Mouse (Mus musculus) myocyte (in vitro differentiated cells): ENCODE data around the gene Runx3. TPM values are rescaled to one million over a fixed set of nuclear protein-coding genes. Genes with fewer than 3 reads are reported as not detected.

ENCODE experiments used
- H3K27me3 ChIP-seq: one replicate; pipeline ENCODE4 v1.6.1; 2011; ENCODE audit not compliant: control insufficient read depth, insufficient read depth, insufficient read length
- H3K36me3 ChIP-seq: one replicate; pipeline ENCODE4 v1.6.1; 2011; ENCODE audit not compliant: control insufficient read depth, insufficient read depth
- H3K4me2 ChIP-seq: one replicate; pipeline ENCODE4 v1.6.1; 2011; ENCODE audit warnings: low read depth, control low read depth
- H3K4me3 ChIP-seq: one replicate; pipeline ENCODE4 v1.5.1; 2011; ENCODE audit warnings: mild to moderate bottlenecking, control low read depth, moderate library complexity
- H3K79me2 ChIP-seq: one replicate; pipeline ENCODE4 v1.6.1; 2011; ENCODE audit not compliant: control insufficient read depth, insufficient read depth
- H3ac ChIP-seq: one replicate; pipeline ENCODE4 v1.6.1; 2011; ENCODE audit not compliant: control insufficient read depth, insufficient read length
- CEBPB ChIP-seq: IDR thresholded peaks from 2 replicates; pipeline ENCODE4 v1.6.1; 2011; ENCODE audit warnings: mild to moderate bottlenecking, moderate library complexity; ENCODE audit not compliant: poor library complexity, insufficient read depth, severe bottlenecking
- E2F4 ChIP-seq: IDR thresholded peaks from one replicate; pipeline ENCODE4 v1.6.1; 2011; ENCODE audit warnings: mild to moderate bottlenecking, control low read depth, moderate library complexity; ENCODE audit not compliant: insufficient read depth
- MAX ChIP-seq: IDR thresholded peaks from one replicate; pipeline ENCODE4 v1.6.1; 2011; ENCODE audit warnings: low read depth, mild to moderate bottlenecking, control low read depth
- MYOD1 ChIP-seq, 3 experiments: IDR thresholded peaks; one replicate each; pipeline ENCODE4 v1.6.1; 2011; ENCODE audit warnings: control low read depth in 2 of 3, low read depth in 2 of 3, mild to moderate bottlenecking in 2 of 3, moderate library complexity in 1 of 3; ENCODE audit not compliant: insufficient read length in 2 of 3, control insufficient read depth in 1 of 3
- MYOG ChIP-seq, 3 experiments: IDR thresholded peaks; one replicate each; pipeline ENCODE4 v1.6.1; 2011; ENCODE audit warnings: control low read depth in 2 of 3, low read depth in 2 of 3, mild to moderate bottlenecking in 2 of 3; ENCODE audit not compliant: insufficient read length in 2 of 3, control insufficient read depth in 1 of 3, insufficient read depth in 1 of 3
- POLR2A ChIP-seq: IDR thresholded peaks from one replicate; pipeline ENCODE4 v1.6.1; 2011; ENCODE audit warnings: low read depth, mild to moderate bottlenecking, control low read depth, moderate library complexity; ENCODE audit not compliant: insufficient read length
- POLR2AphosphoS2 ChIP-seq: IDR thresholded peaks from one replicate; pipeline ENCODE4 v1.6.1; 2011; ENCODE audit warnings: low read depth, control low read depth; ENCODE audit not compliant: insufficient read length
- REST ChIP-seq: IDR thresholded peaks from one replicate; pipeline ENCODE4 v1.6.1; 2011; ENCODE audit warnings: mild to moderate bottlenecking, control low read depth, moderate library complexity; ENCODE audit not compliant: insufficient read depth, insufficient read length
- SRF ChIP-seq: IDR thresholded peaks from one replicate; pipeline ENCODE4 v1.6.1; 2011; ENCODE audit warnings: low read depth; ENCODE audit not compliant: control insufficient read depth, insufficient read length
- TCF12 ChIP-seq: IDR thresholded peaks from one replicate; pipeline ENCODE4 v1.6.1; 2011; ENCODE audit warnings: mild to moderate bottlenecking, control low read depth; ENCODE audit not compliant: poor library complexity, insufficient read depth, severe bottlenecking
- TCF3 ChIP-seq: IDR thresholded peaks from one replicate; pipeline ENCODE4 v1.6.1; 2011; ENCODE audit warnings: low read depth, control low read depth; ENCODE audit not compliant: insufficient read length
- USF1 ChIP-seq: IDR thresholded peaks from one replicate; pipeline ENCODE4 v1.6.1; 2011; ENCODE audit warnings: low read depth, mild to moderate bottlenecking, control low read depth, moderate library complexity
- polyA plus RNA-seq: library from polyadenylated mRNA; unstranded; fragments of >200 nt; fragmentation: generic; extraction: Trizol; gene quantifications from one replicate; pipeline ENCODE4 v1.2.1, GENCODE M21; 2012; ENCODE audit warnings: missing spikeins

The Runx3 gene
- polyA plus RNA-seq, 1 experiment: 19.6 TPM

GRCm38 (mm10) chr4:135103800-135104199, 16.7 kb upstream of the Runx3 start:
- no peak overlapping the region for H3K4me2 ChIP-seq
- no peaks in the 10 kb centered on the region for H3K79me2 ChIP-seq
- TF ChIP-seq TCF3: no peak
- TF ChIP-seq CEBPB: no peak
- no peak for TF ChIP-seq POLR2A
- TF ChIP-seq E2F4: no peak
- TF ChIP-seq MYOG (IDR thresholded peaks at IDR 0.05; ENCODE audit: control insufficient read depth in 1 of 3, insufficient read depth in 1 of 3, insufficient read length in 2 of 3, low read depth in 2 of 3): no peak
- H3K4me3 ChIP-seq: no peak overlapping the region
- no peaks in the 10 kb centered on the region for H3K36me3 ChIP-seq
- H3ac ChIP-seq: no peak overlapping the region
- no peaks in the 10 kb centered on the region for H3K27me3 ChIP-seq

GRCm38 (mm10) chr4:135106968-135107367, 13.5 kb upstream of the Runx3 start:
- Histone ChIP-seq H3K4me3 (no peak overlapping the region), H3K79me2 (no peaks in the 10 kb centered on the region), H3ac (no peak overlapping the region), H3K27me3 (no peaks in the 10 kb centered on the region), H3K4me2 (no peak overlapping the region), H3K36me3 (no peaks in the 10 kb centered on the region)
- peak in 1 of 3 experiments; percentile 12 for TF ChIP-seq MYOG (IDR thresholded peaks at IDR 0.05; ENCODE audit: control insufficient read depth in 1 of 3, insufficient read depth in 1 of 3, insufficient read length in 2 of 3, low read depth in 2 of 3)
- TF ChIP-seq MYOD1 (IDR thresholded peaks at IDR 0.05; ENCODE audit: control insufficient read depth in 1 of 3, insufficient read length in 2 of 3, low read depth in 2 of 3): peak in 2 of 3 experiments; percentile 58 to 85
- TF ChIP-seq TCF3: no peak
- no peak for TF ChIP-seq POLR2AphosphoS2

GRCm38 (mm10) chr4:135108666-135109065, 11.8 kb upstream of the Runx3 start:
- H3K79me2 ChIP-seq: no peaks in the 10 kb centered on the region
- no peak overlapping the region for H3K4me2 ChIP-seq
- no peaks in the 10 kb centered on the region for H3K36me3 ChIP-seq
- H3K4me3 ChIP-seq: no peak overlapping the region
- TF ChIP-seq MAX: no peak
- no peak for TF ChIP-seq POLR2AphosphoS2
- no peak for TF ChIP-seq REST
- no peak for TF ChIP-seq USF1
- TF ChIP-seq SRF: no peak
- H3ac ChIP-seq: no peak overlapping the region
- H3K27me3 ChIP-seq: no peaks in the 10 kb centered on the region

GRCm38 (mm10) chr4:135113656-135114055, 6.8 kb upstream of the Runx3 start:
- no peaks in the 10 kb centered on the region for H3K79me2 ChIP-seq
- no peak overlapping the region for H3ac ChIP-seq
- no peaks in the 10 kb centered on the region for H3K27me3 ChIP-seq
- H3K4me3 ChIP-seq: no peak overlapping the region
- H3K36me3 ChIP-seq: no peaks in the 10 kb centered on the region
- TF ChIP-seq TCF12: no peak
- TF ChIP-seq MYOD1 (IDR thresholded peaks at IDR 0.05; ENCODE audit: control insufficient read depth in 1 of 3, insufficient read length in 2 of 3, low read depth in 2 of 3): no peak
- TF ChIP-seq POLR2A: no peak
- no peak for TF ChIP-seq E2F4
- TF ChIP-seq MAX: no peak
- TF ChIP-seq POLR2AphosphoS2: no peak
- TF ChIP-seq REST: no peak
- TF ChIP-seq USF1: no peak
- TF ChIP-seq CEBPB: no peak
- no peak for TF ChIP-seq TCF3
- no peak for TF ChIP-seq MYOG (IDR thresholded peaks at IDR 0.05; ENCODE audit: control insufficient read depth in 1 of 3, insufficient read depth in 1 of 3, insufficient read length in 2 of 3, low read depth in 2 of 3)
- TF ChIP-seq SRF: no peak
- no peak overlapping the region for H3K4me2 ChIP-seq

GRCm38 (mm10) chr4:135114301-135114700, 6.2 kb upstream of the Runx3 start:
- H3K27me3 ChIP-seq: no peaks in the 10 kb centered on the region
- TF ChIP-seq TCF3 (no peak), E2F4 (no peak), USF1 (no peak), MYOG (IDR thresholded peaks at IDR 0.05; ENCODE audit: control insufficient read depth in 1 of 3, insufficient read depth in 1 of 3, insufficient read length in 2 of 3, low read depth in 2 of 3) (no peak), TCF12 (no peak), CEBPB (no peak), SRF (no peak), POLR2A (no peak), POLR2AphosphoS2 (no peak), REST (no peak), MAX (no peak), MYOD1 (IDR thresholded peaks at IDR 0.05; ENCODE audit: control insufficient read depth in 1 of 3, insufficient read length in 2 of 3, low read depth in 2 of 3) (no peak)

More at GRCm38 (mm10) chr4:135114301-135114700, 6.2 kb upstream of the Runx3 start:
- no peak overlapping the region for H3K4me3 ChIP-seq
- no peaks in the 10 kb centered on the region for H3K79me2 ChIP-seq
- no peak overlapping the region for H3ac ChIP-seq
- H3K36me3 ChIP-seq: no peaks in the 10 kb centered on the region
- no peak overlapping the region for H3K4me2 ChIP-seq
